Mouse (Mus musculus) R1 (cell line): ENCODE results near the gene Oma1.

ENCODE experiments used
- DNase-seq: peaks from one replicate; pipeline ENCODE4 v3.0.0-alpha.2; 2018; ENCODE audit warnings: low read depth, low spot score

Oma1 gene

DNA sequence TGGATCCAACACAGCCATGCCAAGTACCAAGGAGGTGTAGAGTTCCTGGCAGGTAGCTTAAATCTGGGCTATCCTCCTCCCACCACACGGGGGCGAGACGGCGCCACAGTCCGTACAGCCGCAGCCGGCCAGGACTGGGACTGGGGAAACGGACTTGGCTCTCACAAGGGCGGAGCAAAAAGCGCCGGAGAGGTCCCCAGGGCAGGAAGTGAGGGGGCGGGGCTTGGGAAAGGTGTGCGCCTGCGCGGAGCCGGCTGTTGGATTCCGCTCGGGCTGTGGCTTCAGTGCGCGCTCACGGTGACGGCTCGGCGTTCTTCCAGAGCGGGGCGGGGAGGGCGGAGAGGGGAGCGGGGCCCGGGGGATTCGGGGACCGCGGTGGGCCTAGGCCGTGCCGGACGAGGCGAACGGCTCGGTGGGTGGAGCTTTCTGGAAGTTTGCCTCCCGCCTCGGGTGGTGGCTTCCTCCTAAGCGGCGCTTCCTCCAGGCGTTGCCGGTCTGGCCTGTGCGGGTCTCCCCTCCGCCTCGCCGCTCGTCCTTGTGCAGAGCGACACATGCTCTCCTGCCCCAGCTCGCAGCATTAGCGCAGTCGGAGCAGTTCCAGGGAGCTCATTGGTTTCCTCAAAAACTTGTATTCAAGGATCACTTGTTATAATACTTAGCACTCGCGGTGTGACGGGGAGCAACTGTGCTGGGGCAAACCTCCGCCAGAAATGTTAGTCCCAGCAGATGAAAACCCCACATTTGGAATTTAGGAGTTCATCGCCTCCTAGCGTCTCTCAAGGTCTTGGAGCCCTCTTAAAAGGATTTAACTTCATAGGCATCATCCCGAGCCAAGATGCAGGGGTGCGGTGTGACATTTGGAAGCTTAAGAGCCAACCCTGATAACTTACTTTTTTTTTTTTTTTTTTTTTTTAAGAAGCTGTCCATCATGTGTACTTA is at the start of gene Oma1:
TSS of gene Oma1 (plus strand) at position 226 of the 939 bp plus-strand sequence.
- DNase-seq: peak; percentile 98

DNA sequence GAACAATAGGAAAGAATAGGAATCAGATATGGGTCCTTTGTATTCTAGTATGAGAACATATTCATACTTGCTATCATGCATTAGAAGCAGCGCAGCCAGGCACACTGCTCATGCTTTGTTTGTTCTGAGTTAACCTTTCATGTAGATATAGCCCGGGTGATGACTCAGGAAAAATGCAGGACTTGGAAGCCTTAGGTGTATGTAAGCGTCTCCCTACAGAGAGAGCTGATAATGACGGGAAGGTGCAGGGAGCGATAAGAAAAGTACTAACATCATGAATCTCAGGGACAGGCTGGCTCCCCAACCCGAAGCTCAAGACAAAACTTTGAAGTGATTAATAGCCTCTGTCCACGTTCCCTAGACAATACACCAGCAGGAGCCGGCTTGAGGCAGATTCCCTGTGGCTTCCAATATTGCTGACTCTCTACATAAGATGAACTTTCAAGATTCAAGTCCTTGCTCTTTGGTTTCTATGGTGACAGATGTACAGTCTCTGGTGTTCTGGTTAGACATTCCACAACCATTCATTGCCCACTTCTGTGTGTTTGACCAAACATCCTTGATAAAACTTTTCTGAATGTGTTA is 49.7 kb upstream of the Oma1 start:
- DNase-seq: peak; percentile 41

DNA sequence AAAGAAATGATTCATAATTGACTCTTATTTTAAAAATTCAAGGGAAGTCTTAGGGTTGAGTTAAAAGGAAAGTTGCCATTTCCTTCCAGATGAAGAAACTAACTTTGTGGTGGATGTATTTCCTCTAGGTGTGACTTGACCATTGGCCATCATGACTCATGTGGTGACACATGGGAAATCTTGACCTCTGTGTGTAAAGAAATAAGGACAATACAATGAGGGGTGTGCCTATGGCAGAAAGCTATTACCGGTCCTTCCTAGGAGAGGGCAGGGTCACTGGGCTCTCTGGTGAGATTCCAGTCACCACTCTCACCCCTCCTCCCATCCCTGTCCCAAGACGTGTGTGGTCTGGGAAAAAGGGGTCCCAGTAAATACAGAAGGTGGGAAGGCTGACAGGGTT is 48.4 kb upstream of the Oma1 start:
- no peak for DNase-seq

DNA sequence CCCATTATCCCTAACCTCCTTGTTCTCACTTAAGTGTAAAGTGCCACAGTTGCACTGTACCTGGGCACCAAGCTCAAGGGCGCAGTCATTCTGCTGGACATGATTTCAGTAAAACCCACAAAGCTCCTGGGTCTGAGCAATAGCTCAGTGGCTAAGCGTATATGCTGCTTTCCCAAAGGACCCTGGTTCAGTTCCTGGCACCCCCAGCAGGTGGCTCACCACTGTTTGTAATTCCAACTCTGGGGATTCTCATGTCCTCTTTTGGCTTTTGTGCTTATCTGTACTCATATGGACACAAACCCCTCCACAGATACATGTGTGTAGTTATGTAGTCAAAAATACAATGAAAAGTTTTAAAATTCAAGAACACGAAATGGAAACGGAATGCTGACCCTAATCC is 44.3 kb upstream of the Oma1 start:
- peak; percentile 57 for DNase-seq

DNA sequence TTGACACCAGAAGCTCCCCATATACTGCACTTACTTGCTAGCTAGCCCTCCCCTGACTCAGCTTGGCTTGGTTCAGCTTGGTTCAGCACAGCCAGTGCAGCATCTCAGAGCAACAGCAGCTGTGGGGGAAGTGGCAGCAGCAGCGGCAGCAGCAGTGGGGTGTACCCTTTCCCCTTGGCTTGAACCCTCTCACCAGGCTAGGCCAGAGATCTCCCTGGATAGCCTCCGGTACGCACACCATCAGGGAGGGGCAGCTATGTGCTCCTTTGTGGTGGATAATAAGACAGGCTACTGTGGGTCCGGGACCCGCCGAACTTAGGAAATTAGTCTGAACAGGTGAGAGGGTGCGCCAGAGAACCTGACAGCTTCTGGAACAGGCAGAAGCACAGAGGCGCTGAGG is 40.6 kb upstream of the Oma1 start:
- peak; percentile 81 for DNase-seq

DNA sequence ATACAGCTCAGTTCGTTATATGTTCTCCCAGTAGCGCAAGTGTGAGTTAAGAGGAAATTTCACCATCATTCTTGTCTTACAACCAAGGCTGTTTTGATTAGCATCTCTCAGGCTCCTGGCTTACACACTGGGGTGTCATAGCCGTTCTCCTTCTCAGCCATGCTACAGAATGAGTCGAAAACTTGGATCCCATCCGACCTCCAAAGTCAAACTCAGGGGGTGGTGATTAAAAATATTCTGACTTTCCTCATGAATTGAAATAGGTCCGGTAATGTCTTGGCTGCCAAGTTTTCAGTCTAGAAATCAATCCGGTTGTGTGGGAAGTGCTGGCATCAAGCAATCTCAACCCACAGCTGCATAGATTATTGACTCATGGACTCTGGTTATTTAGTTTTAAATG is 25.3 kb upstream of the Oma1 start:
- DNase-seq: no peak

DNA sequence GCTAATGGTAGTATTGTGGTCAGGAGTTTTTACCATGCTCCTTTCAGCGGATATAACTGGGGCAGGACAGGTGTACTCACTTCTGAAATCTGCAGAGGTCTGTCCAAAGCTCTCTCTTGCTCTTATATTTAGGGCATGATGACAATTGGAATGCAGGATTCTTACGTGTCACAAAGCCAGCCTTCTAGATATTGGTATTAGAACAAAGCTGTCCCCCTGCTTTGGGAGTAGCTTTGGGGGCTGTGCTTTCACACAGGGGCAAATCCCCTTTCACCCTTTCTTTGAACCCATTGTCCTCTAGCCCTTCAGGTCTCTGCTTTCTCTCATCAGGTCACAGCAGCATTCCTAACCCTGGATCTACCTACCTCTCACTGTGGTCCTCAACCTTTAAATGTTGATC is 22.8 kb upstream of the Oma1 start, which contains the start of gene 4921539E11Rik:
TSS of gene 4921539E11Rik (minus strand) at position 101 of the 400 bp plus-strand sequence.
- no peak for DNase-seq

DNA sequence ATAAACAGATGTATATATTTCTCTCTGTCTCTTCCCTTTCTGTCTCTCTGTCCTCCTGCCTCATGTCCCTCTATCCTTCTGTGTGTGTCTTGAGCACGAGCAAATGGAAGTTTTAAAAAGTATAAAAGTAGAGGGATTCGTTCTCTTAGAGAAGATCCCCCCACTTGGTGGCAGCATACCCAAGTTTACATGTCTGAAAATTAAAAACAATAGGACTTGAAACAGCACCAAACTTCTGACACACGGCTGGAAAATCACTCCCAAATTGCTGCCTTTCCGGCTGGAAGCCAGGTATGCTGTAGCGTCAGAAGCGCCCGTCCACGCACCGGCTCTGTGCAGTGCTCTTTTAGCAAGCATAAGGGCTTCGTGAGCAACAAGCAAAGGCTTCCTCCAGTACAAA is 14.3 kb upstream of the Oma1 start:
- no peak for DNase-seq

DNA sequence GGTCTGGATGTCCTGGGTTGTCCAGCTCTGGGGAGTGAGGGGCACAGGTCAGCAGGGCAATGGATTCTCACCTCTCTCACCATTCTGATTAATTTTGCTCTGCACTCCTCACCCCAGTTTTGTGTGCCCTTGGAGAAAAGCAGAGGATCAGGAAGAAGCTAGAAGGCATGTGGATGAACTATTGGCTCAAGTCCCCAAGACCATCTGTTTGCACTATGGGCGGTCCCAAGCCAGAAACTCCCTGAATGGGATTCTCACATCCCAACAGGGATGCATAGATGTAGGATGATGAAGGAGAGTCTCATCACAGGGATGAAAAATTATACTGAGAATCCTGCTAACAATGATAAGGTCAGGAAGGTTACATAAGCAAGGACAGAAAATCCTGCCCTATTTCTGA is 9.8 kb upstream of the Oma1 start:
- DNase-seq: no peak

DNA sequence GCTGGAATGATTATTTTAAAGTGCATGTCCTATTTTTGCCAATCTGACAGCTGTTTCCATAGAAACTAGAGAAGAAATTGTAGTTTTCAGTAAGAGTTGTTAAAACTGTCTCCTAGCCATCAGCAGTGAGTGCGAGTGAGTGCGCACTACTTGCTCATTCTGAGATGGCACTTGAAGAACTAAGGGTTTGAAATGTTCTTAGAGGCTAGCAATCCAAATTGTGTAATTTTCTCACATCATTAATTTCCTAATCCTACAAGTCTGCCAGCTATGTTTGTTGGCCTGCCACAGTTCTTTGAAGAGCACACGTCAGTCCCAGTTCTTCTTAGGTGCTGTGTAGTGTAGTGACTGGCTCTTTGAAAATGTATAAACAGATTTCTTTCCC is 906 bp downstream of the Oma1 start:
- DNase-seq: no peak

DNA sequence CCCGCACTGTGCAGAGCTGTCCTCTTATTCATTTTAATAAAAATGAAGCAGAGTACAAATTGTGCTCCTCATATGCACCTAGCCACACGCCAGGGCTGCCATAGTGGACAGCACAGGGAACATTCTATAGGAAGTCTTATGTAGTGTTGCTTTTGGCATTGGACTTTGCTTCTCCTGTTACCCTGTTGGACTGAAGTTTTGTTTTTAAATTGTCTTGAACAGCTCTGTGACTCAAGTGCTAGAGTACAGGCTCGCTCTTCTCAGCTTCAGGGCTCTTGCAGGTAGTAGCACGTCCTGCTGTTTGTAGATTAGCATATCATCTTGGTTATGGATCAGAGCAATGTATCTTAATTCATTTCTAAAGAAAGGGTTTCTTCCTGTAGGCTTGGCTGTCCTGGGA is 2.2 kb downstream of the Oma1 start:
- no peak for DNase-seq

DNA sequence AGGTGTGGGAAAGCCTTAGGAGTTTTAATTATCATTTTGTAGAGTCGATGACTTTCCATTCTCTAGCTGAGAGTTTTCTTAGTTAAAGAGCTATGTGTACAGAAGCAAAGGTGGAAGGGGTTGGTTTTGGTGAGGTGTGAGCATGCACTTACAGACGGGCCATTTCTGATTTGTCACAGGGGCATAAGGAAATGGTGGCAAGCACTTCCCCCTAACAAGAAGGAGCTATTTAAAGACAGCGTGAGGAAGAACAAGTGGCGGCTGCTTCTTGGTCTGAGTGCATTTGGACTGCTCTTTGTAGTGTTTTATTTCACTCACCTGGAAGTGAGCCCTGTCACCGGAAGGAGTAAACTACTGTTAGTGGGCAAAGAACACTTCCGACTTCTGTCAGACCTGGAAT is 7.8 kb downstream of the Oma1 start:
- no peak for DNase-seq

DNA sequence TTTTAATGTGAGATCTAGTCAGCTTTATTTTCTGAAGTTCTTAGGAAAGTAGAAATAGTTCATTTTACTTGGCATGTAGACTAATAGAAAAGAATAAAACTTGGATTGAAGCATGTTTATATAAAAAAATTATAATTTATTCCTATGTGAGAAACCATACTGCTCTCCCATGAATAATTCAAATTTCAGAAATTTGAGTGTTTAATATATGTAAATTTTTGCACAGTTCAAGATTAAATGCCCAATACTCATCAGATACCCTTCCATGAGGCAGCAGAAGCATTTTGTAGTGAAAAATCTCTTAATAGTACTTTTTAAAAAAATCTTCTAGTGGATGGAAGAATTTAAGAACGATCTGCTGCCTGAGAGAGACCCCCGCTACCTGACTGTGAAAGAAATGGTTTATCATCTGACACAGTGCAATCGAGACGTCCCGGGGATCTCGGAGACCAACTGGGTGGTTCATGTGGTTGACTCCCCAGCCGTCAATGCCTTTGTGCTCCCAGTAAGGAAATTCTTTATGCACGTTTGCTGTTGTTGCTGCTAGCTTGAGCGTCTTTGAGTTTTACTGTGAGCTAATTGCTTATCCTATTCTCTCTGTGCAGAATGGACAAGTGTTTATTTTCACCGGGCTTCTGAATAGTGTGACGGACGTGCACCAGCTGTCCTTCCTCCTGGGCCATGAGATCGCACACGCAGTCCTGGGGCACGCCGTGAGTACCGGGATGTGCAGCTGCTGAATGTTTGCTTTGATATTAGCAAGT is 11.3 kb downstream of the Oma1 start:
- peak; percentile 24 for DNase-seq

DNA sequence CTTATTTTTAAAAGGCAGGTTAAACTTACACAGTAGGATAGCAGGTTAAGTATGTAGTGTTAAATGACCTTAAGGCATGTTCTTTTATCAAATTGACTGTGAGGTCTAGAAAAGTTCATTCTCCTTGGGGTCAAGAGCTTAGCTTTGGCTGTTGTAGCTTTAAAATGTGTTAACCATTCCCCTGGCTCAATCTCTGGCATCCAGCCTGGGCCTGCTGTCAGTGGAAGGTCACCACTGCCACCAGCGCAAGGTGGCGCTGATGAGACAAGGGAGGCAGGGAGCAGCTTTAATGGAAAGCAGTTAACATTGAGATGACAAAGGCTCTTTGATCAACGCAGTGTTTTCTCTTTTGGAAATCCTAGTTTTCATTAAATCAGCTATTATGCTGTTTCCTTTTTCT is 13.4 kb downstream of the Oma1 start:
- peak; percentile 35 for DNase-seq

DNA sequence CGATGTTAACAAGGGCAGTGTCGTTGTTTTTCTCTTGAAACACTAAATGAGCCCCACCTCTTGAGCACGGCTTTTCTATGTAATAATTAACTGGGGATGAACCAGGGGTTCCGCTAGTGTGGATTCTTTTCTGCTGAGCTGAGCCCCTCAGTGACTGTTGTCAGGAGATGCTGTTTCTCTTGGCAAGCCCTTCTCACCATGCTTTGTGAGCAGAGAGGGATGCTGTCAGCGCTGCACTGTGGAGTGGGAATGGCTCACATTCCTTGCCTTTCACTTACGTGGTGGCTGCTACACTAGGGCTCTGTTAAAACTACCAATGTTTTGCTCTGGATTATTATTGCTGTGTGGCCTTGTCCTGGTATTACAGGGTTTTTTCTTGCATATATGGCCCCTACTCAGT is 15.7 kb downstream of the Oma1 start:
- no peak for DNase-seq

DNA sequence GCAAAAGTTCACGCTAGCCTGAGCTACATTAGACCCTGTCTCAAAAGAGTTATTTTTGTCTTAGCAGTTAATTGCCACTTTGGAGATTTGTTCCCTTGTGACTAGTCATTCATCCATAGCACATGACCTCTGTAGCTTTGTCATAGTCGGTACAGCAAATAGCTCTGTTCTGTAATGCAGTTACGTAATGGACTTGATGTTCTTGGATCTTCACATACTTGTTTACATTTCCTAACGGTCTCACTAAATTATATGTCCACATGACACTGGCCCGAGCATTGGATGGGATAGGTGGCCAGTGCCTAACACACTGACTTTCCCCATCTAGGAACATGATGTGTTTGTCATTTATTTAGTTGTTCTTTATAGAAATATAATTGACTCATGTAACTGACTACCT is 21.5 kb downstream of the Oma1 start:
- no peak for DNase-seq

DNA sequence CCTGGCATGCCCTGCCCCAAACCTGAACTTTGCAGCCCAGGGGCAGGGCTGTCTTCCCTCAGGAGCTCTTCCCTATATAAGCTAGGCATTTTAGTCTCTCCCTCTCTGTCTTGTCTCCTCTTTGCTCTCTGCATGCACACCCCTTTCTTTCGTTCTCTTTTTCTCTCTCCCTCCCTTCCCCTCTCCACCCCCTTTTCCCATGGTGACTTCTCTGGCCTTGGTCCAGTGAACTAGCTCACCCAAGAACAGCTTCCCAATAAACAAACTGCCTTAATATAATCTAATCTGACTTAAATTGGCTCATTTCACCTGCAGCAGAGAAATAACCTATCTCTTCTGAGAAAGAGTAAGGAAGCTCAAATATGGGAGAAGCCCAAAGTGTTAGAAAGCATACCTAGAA is 27.1 kb downstream of the Oma1 start:
- no peak for DNase-seq

DNA sequence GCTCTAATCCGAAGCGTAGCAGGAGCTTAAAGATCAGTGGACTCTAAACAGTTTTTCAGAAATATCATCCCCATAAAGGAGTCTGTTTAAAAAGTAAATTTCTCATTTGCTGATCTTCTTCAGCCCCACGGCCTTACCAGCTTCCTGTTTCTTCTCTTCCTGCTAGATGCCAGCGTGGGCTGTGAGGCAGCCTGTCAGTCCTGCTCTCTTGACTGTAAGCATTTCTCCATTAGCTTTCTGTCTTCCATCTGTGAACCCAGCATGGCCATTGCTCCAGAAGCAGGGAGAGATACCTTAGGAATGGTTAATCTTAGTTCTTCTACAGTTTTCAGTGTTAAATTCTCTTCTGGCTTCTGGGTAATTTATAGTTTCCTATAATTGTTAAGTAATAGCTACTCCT is 28.0 kb downstream of the Oma1 start:
- DNase-seq: no peak

DNA sequence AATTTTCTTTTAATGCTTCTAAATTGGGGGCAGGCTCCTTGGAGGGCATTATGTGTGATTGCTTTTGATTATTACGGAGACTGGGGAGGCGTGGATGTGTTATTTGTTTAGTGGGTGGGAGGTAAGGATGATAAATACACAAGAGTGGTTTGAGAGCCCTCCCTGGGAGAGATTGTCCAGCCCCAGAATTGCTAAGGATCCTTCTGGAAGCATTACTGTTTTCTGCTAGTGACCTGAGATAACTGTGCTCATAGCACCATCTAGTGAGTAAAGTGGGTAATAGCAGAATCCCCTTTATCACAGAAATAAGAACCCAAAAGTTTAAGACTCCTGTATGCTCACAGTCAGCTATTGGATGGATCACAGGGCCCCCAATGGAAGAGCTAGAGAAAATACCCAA is 32.4 kb downstream of the Oma1 start:
- peak; percentile 54 for DNase-seq

DNA sequence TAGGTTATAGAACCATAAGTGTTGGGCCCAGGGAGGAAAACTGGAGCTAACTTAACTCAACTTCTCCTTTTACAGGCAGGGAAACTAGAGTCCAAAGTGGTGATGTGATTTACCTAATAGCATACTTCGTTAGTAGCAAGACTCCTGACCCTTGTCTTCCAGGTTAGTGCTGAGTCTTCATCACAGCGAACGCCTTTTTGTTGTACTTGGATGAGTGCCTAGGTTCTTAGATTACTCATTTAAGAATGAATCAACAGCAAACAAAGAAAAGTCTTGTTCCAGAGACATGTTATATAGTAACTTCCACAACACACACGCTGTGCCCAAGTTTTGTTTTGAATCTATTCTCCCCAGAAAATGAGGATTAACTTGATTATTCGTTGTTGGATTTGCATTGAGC is 33.2 kb downstream of the Oma1 start:
- DNase-seq: no peak

DNA sequence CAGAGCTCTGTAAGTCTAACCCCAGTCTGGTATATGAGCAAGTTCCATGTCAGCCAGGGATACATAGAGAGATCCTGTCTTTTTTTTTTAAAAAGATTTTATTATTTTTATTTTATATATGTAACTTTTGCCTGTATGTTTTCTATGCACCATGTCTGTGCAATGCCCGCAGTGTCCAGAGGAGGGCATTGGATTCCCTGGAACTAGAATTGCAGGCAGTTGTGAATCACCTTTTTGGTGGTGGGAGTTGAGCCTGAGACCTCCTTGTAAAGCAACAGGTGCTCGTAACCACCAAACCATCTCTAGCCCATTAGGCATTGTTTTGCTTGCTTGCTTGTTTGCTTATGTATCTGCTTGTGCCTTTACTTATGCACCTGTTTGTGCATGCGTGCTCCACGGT is 35.6 kb downstream of the Oma1 start:
- DNase-seq: peak; percentile 18

DNA sequence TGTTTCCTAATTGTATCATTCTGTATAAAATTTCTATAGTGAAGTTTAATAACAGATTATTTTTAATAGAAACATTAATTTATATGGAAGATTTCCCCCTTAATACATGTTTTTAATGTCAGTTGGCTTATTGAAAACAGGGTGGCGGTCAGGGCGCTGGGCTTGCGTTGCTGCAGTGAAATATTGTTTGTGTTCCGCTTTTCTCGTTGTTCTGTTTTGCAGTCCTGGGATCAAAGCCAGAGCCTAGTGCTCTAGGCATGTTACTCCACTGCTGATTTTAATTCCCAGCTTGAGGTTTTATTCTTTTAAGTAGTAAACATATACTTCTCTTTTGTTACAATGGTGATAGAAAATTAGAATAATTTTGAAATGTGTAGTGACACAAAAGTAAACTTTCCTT is 39.3 kb downstream of the Oma1 start:
- no peak for DNase-seq

DNA sequence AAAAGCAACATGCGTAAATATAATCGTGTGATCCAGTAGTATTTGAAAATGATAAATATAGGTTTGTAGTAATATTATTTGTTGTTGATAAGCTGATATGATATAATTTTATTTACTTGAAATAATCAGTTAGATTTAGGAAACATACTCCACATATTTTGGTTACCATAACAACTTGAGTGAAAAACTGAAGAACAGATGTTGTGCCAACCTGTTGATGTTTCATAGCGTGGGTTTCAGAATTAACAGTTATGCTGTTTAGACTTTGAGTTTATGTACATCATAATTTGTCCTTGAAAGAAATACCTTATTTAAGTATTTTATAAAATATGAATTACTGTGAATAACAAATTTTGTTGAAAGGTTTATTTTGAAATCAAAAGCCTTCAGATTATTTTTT is 43.8 kb downstream of the Oma1 start:
- DNase-seq: no peak
